Mouse (Mus musculus): ENCODE measurements around the gene Shq1. TPM values are rescaled to one million over a fixed set of nuclear protein-coding genes. Genes with fewer than 3 reads are reported as not detected.

The Shq1 gene
- polyA plus RNA-seq, 1 experiment = 6.0 TPM

DNA sequence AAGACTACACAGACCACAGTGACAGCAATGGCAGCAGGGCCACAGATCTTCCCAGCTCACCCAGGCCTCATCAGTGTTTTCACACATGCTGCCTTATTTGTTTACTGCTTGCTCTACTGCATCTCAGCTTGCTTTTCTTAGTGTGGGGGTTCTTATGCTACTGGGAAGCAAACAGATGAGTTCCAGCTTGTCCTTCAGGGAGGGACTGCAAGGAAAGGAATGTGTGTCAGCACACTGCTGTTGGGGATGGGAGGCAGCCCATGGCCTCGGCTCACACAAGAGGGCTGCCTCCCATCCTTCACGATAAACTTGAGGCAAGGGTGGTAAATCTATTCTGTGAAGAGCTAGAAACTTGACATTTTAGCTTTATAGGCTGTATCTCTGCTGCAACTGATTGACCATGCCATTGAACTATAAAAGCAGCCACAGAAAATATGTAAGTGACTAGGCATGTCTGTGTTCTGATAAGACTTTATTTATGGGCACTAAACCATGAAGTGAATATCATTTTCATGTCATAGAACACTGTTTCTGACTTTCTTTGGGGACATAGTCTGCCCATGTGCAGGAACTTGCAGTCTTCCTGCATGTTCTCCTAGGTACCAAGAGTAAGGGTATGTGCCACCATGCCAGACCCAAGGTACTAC lies 48.0 kb downstream of the Shq1 start:
- TF ChIP-seq POLR2A (IDR thresholded peaks at IDR 0.05; ENCODE audit: borderline replicate concordance, extremely low read depth, insufficient read depth, insufficient read length, poor library complexity, severe bottlenecking) (no peak), CTCF (IDR thresholded peaks at IDR 0.05; ENCODE audit: borderline replicate concordance, extremely low read depth, insufficient read depth, insufficient read length) (no peak)
- no peak for DNase-seq (ENCODE audit: low read depth)

GRCm38 (mm10) chr6:100620411-100620810 lies 50.5 kb downstream of the Shq1 start:
- no peak for DNase-seq (ENCODE audit: low read depth)
- no peak for TF ChIP-seq POLR2A (IDR thresholded peaks at IDR 0.05; ENCODE audit: borderline replicate concordance, extremely low read depth, insufficient read depth, insufficient read length, poor library complexity, severe bottlenecking)
- no peak for TF ChIP-seq CTCF (IDR thresholded peaks at IDR 0.05; ENCODE audit: borderline replicate concordance, extremely low read depth, insufficient read depth, insufficient read length)

GRCm38 (mm10) chr6:100619309-100619708 lies 51.6 kb downstream of the Shq1 start:
- TF ChIP-seq CTCF (IDR thresholded peaks at IDR 0.05; ENCODE audit: borderline replicate concordance, extremely low read depth, insufficient read depth, insufficient read length) (no peak), POLR2A (IDR thresholded peaks at IDR 0.05; ENCODE audit: borderline replicate concordance, extremely low read depth, insufficient read depth, insufficient read length, poor library complexity, severe bottlenecking) (no peak)

DNA sequence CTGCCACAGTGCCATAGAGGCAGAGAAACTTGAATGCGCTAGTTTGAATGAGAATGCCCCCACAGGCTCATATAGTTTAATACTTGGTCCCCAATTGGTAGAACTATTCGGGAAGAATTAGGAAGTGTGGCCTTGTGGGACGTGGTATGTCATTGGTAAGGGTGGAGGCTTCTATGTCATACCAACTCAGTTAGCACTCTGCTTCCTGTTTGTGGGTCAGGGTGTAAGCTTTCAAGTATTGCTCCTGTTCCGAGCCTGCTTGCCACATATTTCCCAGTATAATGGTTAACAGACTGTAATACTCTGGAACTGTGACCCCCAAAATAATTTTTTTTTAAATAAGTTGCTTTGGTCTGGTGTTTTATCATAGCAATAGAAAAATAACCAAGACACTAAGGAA lies 54.8 kb downstream of the Shq1 start:
- TF ChIP-seq CTCF (IDR thresholded peaks at IDR 0.05; ENCODE audit: borderline replicate concordance, extremely low read depth, insufficient read depth, insufficient read length) (no peak), POLR2A (IDR thresholded peaks at IDR 0.05; ENCODE audit: borderline replicate concordance, extremely low read depth, insufficient read depth, insufficient read length, poor library complexity, severe bottlenecking) (no peak)
- no peak for DNase-seq (ENCODE audit: low read depth)

More at GRCm38 (mm10) chr6:100619309-100619708, 51.6 kb downstream of the Shq1 start:
- no peak for DNase-seq (ENCODE audit: low read depth)

- TF ChIP-seq POLR2A (IDR thresholded peaks at IDR 0.05; ENCODE audit: borderline replicate concordance, extremely low read depth, insufficient read depth, insufficient read length, poor library complexity, severe bottlenecking) = no peak
- no peak for TF ChIP-seq CTCF (IDR thresholded peaks at IDR 0.05; ENCODE audit: borderline replicate concordance, extremely low read depth, insufficient read depth, insufficient read length)
- peak; percentile 56 for DNase-seq (ENCODE audit: low read depth)
These were observed 57.2 kb downstream of the Shq1 start for GRCm38 (mm10) chr6:100613593-100614267.

DNA sequence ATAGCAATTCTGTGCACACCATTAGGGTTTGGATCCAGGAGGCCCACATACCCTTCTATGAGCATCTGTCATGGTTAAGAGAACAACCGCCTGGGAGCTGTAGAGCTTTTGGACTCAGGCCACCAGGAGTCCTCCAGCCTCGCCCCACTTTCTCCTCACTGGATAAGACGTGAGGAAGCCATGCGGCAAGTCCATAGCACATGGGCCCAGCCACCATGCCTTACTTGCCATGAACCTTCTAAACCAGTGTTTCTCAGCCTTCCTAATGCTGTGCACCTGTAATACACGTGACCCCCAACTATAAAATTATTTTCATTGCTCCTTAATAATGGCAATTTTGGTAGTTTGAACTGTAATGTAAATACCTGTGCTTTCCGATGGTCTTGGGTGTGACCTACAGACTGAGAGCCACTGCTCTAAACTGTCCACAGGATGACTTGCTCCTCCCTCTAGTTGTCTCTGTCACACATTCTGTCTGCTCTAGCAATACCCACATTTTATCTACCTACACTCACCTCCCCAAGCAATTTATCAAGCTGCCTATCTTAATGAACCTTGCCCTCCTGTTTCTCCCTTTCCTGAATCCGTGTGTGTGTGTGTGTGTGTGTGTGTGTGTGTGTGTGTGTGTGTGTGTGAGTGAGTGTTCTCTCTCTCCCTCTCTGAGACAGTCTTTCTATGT lies 59.9 kb downstream of the Shq1 start:
- DNase-seq (ENCODE audit: low read depth) = no peak
- TF ChIP-seq CTCF (IDR thresholded peaks at IDR 0.05; ENCODE audit: borderline replicate concordance, extremely low read depth, insufficient read depth, insufficient read length) = no peak
- TF ChIP-seq POLR2A (IDR thresholded peaks at IDR 0.05; ENCODE audit: borderline replicate concordance, extremely low read depth, insufficient read depth, insufficient read length, poor library complexity, severe bottlenecking) = no peak

DNA sequence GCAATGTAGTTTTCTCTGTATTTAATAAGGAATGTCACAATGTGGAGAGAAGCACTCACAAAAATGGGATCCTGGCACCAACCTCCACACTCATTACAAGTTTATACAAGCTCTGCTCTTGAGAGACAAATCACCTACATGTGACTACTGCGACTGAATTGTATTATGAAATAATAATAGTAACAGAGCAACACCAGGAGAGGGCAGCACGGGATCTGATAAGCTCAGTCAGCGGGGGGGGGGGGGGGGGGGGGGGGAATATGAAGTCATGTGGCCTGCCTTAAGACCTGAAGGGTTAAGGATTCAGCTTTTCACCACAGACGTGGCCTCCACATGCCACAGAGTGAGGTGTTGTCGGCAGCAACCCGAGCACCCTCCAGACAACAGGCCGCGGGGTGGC lies 60.8 kb downstream of the Shq1 start:
- DNase-seq (ENCODE audit: low read depth) = no peak
- TF ChIP-seq CTCF (IDR thresholded peaks at IDR 0.05; ENCODE audit: borderline replicate concordance, extremely low read depth, insufficient read depth, insufficient read length) (no peak), POLR2A (IDR thresholded peaks at IDR 0.05; ENCODE audit: borderline replicate concordance, extremely low read depth, insufficient read depth, insufficient read length, poor library complexity, severe bottlenecking) (no peak)

GRCm38 (mm10) chr6:100609256-100609655 lies 61.7 kb downstream of the Shq1 start:
- DNase-seq (ENCODE audit: low read depth) = no peak
- TF ChIP-seq POLR2A (IDR thresholded peaks at IDR 0.05; ENCODE audit: borderline replicate concordance, extremely low read depth, insufficient read depth, insufficient read length, poor library complexity, severe bottlenecking) = no peak
- TF ChIP-seq CTCF (IDR thresholded peaks at IDR 0.05; ENCODE audit: borderline replicate concordance, extremely low read depth, insufficient read depth, insufficient read length) = no peak

- TF ChIP-seq CTCF (IDR thresholded peaks at IDR 0.05; ENCODE audit: borderline replicate concordance, extremely low read depth, insufficient read depth, insufficient read length) (peak; percentile 22; the same call in 1 of the 2 replicates), POLR2A (IDR thresholded peaks at IDR 0.05; ENCODE audit: borderline replicate concordance, extremely low read depth, insufficient read depth, insufficient read length, poor library complexity, severe bottlenecking) (no peak)
- no peak for DNase-seq (ENCODE audit: low read depth)
These were observed 62.5 kb downstream of the Shq1 start for GRCm38 (mm10) chr6:100608429-100608828.

DNA sequence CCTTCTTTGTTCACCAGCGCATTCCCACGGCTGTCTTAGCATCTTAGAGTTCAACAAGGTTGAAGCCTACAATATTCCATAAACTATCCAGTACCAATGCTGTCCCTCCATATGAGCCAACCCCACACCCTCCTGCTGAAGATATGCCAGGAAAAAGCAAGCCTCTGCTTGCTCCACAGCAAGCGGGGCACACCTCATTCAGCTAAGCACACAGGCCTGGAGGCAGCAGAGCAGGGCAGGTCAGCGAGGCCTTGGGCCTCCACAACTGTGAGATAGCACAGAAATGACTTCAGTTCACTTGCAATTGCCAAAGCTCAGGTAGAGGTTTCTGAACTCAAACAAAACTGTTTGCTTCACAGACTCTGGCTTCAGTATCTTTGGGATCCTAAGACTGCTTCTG lies 64.2 kb downstream of the Shq1 start:
- DNase-seq (ENCODE audit: low read depth) = no peak
- TF ChIP-seq POLR2A (IDR thresholded peaks at IDR 0.05; ENCODE audit: borderline replicate concordance, extremely low read depth, insufficient read depth, insufficient read length, poor library complexity, severe bottlenecking) (no peak), CTCF (IDR thresholded peaks at IDR 0.05; ENCODE audit: borderline replicate concordance, extremely low read depth, insufficient read depth, insufficient read length) (no peak)

DNA sequence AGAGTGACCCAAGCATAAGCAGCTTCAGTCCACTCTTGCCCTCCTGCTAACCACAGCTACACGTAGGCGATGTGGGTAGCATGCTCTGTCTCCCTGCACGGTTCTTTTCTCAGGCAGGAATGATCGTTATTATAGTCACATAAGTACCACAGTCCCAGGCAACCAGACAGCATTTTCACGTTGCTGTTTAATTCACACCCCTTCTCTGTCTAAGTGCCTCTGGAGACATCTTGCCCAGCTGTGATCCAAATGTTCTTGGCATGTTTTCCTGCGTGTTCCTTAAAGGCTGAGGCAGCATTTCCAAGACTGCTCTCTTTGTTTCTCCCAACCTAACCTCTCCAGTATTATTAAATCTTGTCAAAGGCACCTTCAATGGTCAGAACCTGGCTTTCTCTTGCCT lies 67.3 kb downstream of the Shq1 start:
- no peak for TF ChIP-seq CTCF (IDR thresholded peaks at IDR 0.05; ENCODE audit: borderline replicate concordance, extremely low read depth, insufficient read depth, insufficient read length)
- DNase-seq (ENCODE audit: low read depth) = peak; percentile 43
